Mouse (Mus musculus) heart, postnatal 0 days (tissue): ENCODE results near the gene Bsg. TPM values are rescaled to one million over a fixed set of nuclear protein-coding genes. Genes with fewer than 3 reads are reported as not detected.
"Not testable (repeated sequence)": the region's sequence is repeated elsewhere in the genome, so short reads cannot be mapped to it uniquely, and the experiment has no call there.

ENCODE experiments used
- ATAC-seq: fragments of 200-750 bp; cut with Nextera tagmentation; 2 replicates; pipeline ENCODE4 v1.8.0; 2017; ENCODE audit warnings: low read depth, moderate number of reproducible peaks, moderate library complexity; ENCODE audit not compliant: insufficient read depth
- DNase-seq: peaks from one replicate; pipeline ENCODE4 v3.0.0-alpha.2; 2016; ENCODE audit warnings: low spot score
- H3K27ac ChIP-seq: fragments of 300-500 bp; sonication (generic); 2 replicates; pipeline ENCODE4 v1.5.1; 2014; ENCODE audit warnings: low read depth, mild to moderate bottlenecking
- H3K27me3 ChIP-seq: fragments of 300-500 bp; sonication (generic); 2 replicates; pipeline ENCODE4 v1.6.1; 2014; ENCODE audit warnings: low read length, mixed read lengths; ENCODE audit not compliant: control insufficient read depth, insufficient read depth
- H3K36me3 ChIP-seq: fragments of 300-500 bp; sonication (generic); replicated peaks from 2 replicates; pipeline ENCODE4 v1.6.1; 2014; ENCODE audit warnings: low read length, mixed read lengths; ENCODE audit not compliant: control insufficient read depth, insufficient read depth
- H3K4me1 ChIP-seq: fragments of 300-500 bp; sonication (generic); 2 replicates; pipeline ENCODE4 v1.6.1; 2014; ENCODE audit warnings: antibody characterized with exemption; ENCODE audit not compliant: control insufficient read depth, insufficient read depth
- H3K4me2 ChIP-seq: fragments of 300-500 bp; sonication (generic); 2 replicates; pipeline ENCODE4 v1.6.1; 2014; ENCODE audit warnings: low read depth, mild to moderate bottlenecking, low read length, moderate library complexity
- H3K4me3 ChIP-seq: fragments of 300-500 bp; sonication (generic); 2 replicates; pipeline ENCODE4 v1.5.1; 2014; ENCODE audit warnings: low read depth, low read length
- H3K9ac ChIP-seq: fragments of 300-500 bp; sonication (generic); replicated peaks from 2 replicates; pipeline ENCODE4 v1.6.1; 2014; ENCODE audit warnings: low read depth, low read length, mixed read lengths
- H3K9me3 ChIP-seq: fragments of 300-500 bp; sonication (generic); replicated peaks from 2 replicates; pipeline ENCODE4 v1.6.1; 2016; ENCODE audit warnings: low read length; ENCODE audit not compliant: control insufficient read depth
- CTCF ChIP-seq: IDR thresholded peaks from 2 replicates; pipeline ENCODE4 v1.5.1; 2016; ENCODE audit warnings: antibody characterized with exemption, control low read depth, low read depth
- EP300 ChIP-seq: IDR thresholded peaks from 2 replicates; pipeline ENCODE4 v1.6.1; 2016; ENCODE audit warnings: antibody characterized with exemption, low read depth
- WGBS: fragments of 180-500 bp; shearing (Covaris S2); extraction: QIAGEN DNeasy Blood & Tissue Kit; methylation state at CpG from one replicate; pipeline ENCODE4 v1.1.7; 2014; 5-methylcytosine and 5-hydroxymethylcytosine counted together
- polyA plus RNA-seq: library from polyadenylated mRNA; unstranded; fragments of >200 nt; fragmentation: Nextera tagmentation; extraction: Ambion mirVana; gene quantifications from 2 replicates; pipeline ENCODE4 v1.2.1, GENCODE M21; 2015
- total RNA-seq: library from RNA; depleted of rRNA; stranded (reverse); fragments of >200 nt; gene quantifications from 2 replicates; pipeline ENCODE4 v1.2.3, GENCODE M21; 2014; ENCODE audit warnings: low replicate concordance

Bsg gene
- total and polyA plus RNA-seq, 2 experiments from 2014 or later = 1,260 to 1,606 TPM

DNA sequence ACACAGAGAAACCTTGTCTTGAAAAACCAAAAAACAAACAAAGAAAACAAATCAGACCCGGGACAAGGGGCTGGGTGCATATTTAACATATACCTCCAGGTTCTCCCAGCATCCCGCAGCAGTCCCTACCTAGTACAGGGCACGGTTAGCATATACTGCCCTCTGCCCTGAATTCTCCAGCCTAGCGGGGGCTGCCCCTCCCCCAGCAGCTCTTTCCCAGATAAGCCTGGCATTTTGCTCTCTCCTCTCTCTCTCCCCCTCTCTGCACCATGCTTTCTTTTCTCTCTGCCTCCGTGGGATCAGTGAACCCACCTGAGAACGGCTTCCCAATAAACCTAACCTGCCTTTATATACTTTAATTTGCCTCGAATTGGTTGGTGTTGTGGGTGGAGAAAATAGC is 3.6 kb upstream of the Bsg start:
- H3K9me3 ChIP-seq = no peaks in the 10 kb centered on the region
- ATAC-seq = no peak
- H3K4me2 ChIP-seq = 0 out of 2 replicates have a peak overlapping the region, but pooled peaks have one; percentile 15
- no peak overlapping the region for H3K4me3 ChIP-seq
- no peaks in the 10 kb centered on the region for H3K27me3 ChIP-seq
- no peaks in the 10 kb centered on the region for H3K36me3 ChIP-seq
- TF ChIP-seq EP300 (peak; percentile 28; the same call in 1 of the 2 replicates), CTCF (no peak)
- H3K27ac ChIP-seq = peak overlapping the region; percentile 97
- peaks cover 39% of the 10 kb centered on the region for H3K4me1 ChIP-seq
- DNase-seq = peak; percentile 54
- H3K9ac ChIP-seq = 0 out of 2 replicates have a peak overlapping the region, but pooled peaks have one; percentile 45
- WGBS = 18% methylated on average over 7 of the region's 7 CpGs

DNA sequence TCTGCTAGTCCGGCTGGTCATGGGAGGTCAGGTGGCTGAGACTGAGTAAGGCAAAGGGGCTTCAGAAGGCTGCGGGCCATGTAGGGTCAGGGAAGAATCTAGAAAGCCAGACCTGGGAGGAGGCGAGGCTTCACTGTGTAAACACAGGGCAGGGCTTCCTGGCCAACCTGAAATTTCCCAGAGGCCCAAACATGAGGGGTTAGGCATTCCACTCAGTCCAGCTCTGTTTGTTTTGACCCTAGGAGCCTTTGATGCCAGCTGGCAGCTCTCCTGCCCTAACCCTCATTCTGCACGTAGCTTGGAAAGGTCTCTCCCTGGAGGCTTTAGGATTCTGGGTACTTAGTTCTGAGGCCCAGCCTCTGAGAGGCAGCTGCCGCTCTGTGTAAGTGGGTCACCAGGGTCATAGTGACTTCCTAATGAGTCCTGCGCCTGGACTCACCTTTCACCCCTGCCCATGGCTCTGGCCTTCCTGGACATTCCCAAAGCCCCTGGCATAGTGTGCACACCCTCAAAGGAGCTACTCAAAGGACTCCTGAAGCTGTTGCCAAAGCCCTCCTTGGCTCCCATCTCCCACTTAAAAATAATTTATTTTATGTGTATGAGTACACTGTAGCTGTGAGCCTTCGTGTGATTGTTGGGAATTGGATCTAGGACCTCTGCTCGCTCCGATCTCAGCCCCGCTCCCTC is 2.7 kb upstream of the Bsg start:
- Histone ChIP-seq H3K4me1 (peaks cover 39% of the 10 kb centered on the region), H3K9me3 (no peaks in the 10 kb centered on the region), H3K9ac (peak overlapping the region; percentile 29; the same call in 1 of the 2 replicates), H3K27ac (peak overlapping the region; percentile 97), H3K4me2 (0 out of 2 replicates have a peak overlapping the region, but pooled peaks have one; percentile 15), H3K4me3 (no peak overlapping the region), H3K27me3 (no peaks in the 10 kb centered on the region), H3K36me3 (no peaks in the 10 kb centered on the region)
- TF ChIP-seq CTCF (no peak), EP300 (no peak)
- peak; percentile 46 for DNase-seq
- 37% methylated on average over 10 of the region's 10 CpGs for WGBS
- ATAC-seq = peak; percentile 21

DNA sequence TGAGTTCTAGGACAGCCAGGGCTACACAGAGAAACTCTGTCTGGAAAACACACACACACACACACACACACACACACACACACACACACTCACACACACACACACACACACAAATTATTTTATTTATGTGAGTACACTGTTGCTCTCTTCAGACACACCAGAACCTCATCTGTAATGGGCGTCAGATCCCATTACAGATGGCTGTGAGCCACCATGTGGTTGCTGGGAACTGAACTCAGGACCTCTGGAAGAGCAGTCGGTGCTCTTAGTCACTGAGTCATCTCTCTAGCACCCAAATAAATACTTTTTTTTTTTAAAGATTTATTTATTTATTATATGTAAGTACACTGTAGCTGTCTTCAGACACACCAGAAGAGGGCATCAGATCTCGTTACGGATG is 1.3 kb upstream of the Bsg start:
- not testable (repeated sequence) for DNase-seq, H3K27ac ChIP-seq, ATAC-seq, H3K27me3 ChIP-seq, H3K36me3 ChIP-seq, H3K9ac ChIP-seq, H3K4me3 ChIP-seq, H3K4me2 ChIP-seq, H3K9me3 ChIP-seq
- peaks cover 47% of the 10 kb centered on the region for H3K4me1 ChIP-seq
- 86% methylated on average over 2 of the region's 4 CpGs for WGBS

DNA sequence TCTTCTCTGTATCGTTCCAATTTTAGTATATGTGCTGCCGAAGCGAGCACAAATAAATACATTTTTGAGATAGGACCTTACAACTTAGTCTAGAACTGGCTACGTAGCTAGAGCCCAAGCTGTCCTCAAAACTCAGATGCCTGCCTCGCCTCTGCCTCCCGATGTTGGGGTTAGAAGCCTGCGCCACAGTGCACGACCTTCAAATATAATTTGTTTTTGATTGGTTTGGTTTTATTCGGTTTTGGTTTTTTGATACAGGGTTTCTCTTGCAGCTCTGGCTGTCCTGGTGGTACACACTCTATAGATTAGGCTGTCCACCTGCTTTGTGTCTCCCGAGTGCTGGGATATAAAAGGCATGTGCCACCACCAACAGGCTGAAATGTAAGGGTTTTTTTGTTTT is 750 bp upstream of the Bsg start:
- no peak for ATAC-seq
- Histone ChIP-seq H3K4me2 (peak overlapping the region; percentile 59; the same call in 1 of the 2 replicates), H3K4me1 (peaks cover 47% of the 10 kb centered on the region), H3K9me3 (no peaks in the 10 kb centered on the region), H3K9ac (no peak overlapping the region), H3K27ac (peak overlapping the region; percentile 73), H3K4me3 (no peak overlapping the region; the same call in 1 of the 2 replicates), H3K36me3 (0 out of 2 replicates have a peak, but pooled peaks cover 3% of the 10 kb centered on the region), H3K27me3 (no peaks in the 10 kb centered on the region)
- no peak for DNase-seq
- WGBS = 81% methylated on average over 10 of the region's 10 CpGs
- no peak for TF ChIP-seq CTCF
- TF ChIP-seq EP300 = no peak

DNA sequence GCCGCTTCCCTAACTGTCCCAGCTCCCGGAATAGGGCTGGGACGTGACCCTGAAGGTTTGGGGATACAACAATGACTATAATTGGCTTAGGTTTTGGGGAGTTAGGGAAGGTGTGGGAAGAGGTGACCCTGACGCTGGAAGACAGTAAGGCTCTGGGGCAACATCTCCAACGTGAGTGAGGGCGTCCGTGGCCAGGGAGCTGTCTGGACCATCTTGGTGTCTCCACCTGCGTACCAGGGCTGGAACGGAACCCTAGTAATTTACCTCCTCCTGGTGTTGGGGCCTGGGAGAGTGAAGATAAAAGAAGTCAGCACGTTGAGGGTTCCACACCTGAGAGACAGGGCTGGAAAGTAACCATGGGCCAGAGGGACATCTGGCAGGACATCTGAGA is 674 bp downstream of the Bsg start:
- Histone ChIP-seq H3K27ac (peak overlapping the region; percentile 83), H3K9ac (peak overlapping the region; percentile 88), H3K36me3 (peaks cover 8% of the 10 kb centered on the region), H3K4me2 (peak overlapping the region; percentile 67), H3K4me1 (peaks cover 53% of the 10 kb centered on the region), H3K9me3 (no peaks in the 10 kb centered on the region), H3K27me3 (no peaks in the 10 kb centered on the region), H3K4me3 (peak overlapping the region; percentile 79)
- WGBS = under 1% methylated on average over 10 of the region's 10 CpGs
- ATAC-seq (no peak), DNase-seq (no peak)
- TF ChIP-seq EP300 (no peak), CTCF (no peak)
